Mouse (Mus musculus): Measurements from ENCODE around the gene Rsph1.

- no peak for TF ChIP-seq EP300 (IDR thresholded peaks at IDR 0.05; ENCODE audit: low read depth)
- no peak for TF ChIP-seq CTCF (IDR thresholded peaks at IDR 0.05; ENCODE audit: low read depth)
Measured at GRCm38 (mm10) chr17:31270246-31270645, 6.9 kb downstream of the Rsph1 start.
